In the genomic region with DNA sequence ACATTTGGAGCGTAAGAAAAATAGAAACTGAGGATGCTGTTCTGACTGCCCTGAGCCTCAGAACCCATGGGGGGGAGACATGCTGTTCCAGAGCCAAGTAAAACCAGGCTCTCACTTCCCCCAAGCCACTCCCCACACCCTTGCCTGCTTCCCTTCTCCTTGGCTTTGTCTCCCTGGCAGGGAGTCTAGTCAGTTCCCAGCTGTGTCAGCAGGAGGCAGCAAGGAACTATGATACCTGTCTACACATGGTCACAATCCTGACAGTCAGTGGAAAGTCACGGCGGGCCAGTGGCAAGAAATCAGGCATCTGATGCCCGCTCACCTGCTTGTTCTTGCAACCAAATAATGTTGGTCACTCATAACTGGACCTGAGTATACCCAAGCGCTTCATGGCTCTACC, we compare ENCODE assay signal across 11 mouse cellular contexts. TPM values are rescaled to one million over a fixed set of nuclear protein-coding genes. Genes with fewer than 3 reads are reported as not detected.
DNase-seq lines count a peak whose midpoint lies in the region; ATAC-seq and TF ChIP-seq lines count a peak whose summit lies in the region.
"Had no signal": no experiment of that assay in that cellular context is flagged by ENCODE, and none has a peak within 500 bp of the region (broad histone marks: within the 10 kb centered on the region; RNA-seq: fewer than 3 reads in every experiment).

No protein-coding gene starts in this region.

- no peak overlapping the region for H3K4me3 ChIP-seq in kidney, embryonic 15.5 days (replicated peaks)
- H3K4me3 ChIP-seq in myocyte, result no peak overlapping the region
- H3K4me3 ChIP-seq in hindbrain, embryonic 14.5 days (replicated peaks; ENCODE audit: low read length), result no peak overlapping the region
- H3K4me3 ChIP-seq: hindbrain, embryonic 15.5 days; limb, embryonic 15.5 days had no signal

- no peaks in the 10 kb centered on the region for H3K27me3 ChIP-seq in kidney, embryonic 15.5 days
- H3K27me3 ChIP-seq in myocyte (ENCODE audit: control insufficient read depth, insufficient read depth, insufficient read length), result no peaks in the 10 kb centered on the region
- no peaks in the 10 kb centered on the region for H3K27me3 ChIP-seq in hindbrain, embryonic 14.5 days (ENCODE audit: control insufficient read depth, insufficient read depth, low read length)
- H3K27me3 ChIP-seq: hindbrain, embryonic 15.5 days; limb, embryonic 15.5 days had no signal

- H3K9me3 ChIP-seq in kidney, embryonic 15.5 days (replicated peaks), result no peaks in the 10 kb centered on the region
- H3K9me3 ChIP-seq in hindbrain, embryonic 14.5 days (ENCODE audit: control insufficient read depth, low read length), result no peaks in the 10 kb centered on the region
- H3K9me3 ChIP-seq: hindbrain, embryonic 15.5 days; limb, embryonic 15.5 days had no signal

- no peak for TF ChIP-seq POLR2A in myocyte (IDR thresholded peaks at IDR 0.05; ENCODE audit: insufficient read length, low read depth)

- WGBS in kidney, embryonic 15.5 days, result 65% methylated on average over 5 of the region's 5 CpGs
- WGBS in hindbrain, embryonic 14.5 days, result 64% methylated on average over 5 of the region's 5 CpGs

- no peak overlapping the region for H3K27ac ChIP-seq in kidney, embryonic 15.5 days
- H3K27ac ChIP-seq in hindbrain, embryonic 14.5 days, result no peak overlapping the region
- H3K27ac ChIP-seq: hindbrain, embryonic 15.5 days; limb, embryonic 15.5 days had no signal

- peak; percentile 36 for DNase-seq in adrenal gland, postnatal 14 days
- DNase-seq in adrenal gland, adult 8-10 months, result no peak
- peak; percentile 8 for DNase-seq in retina, postnatal 1 day
- DNase-seq in retina, embryonic 14.5 days (ENCODE audit: low spot score), result no peak
- no peak for DNase-seq in spleen, postnatal 14 days (ENCODE audit: low spot score in 2 of 2)
- DNase-seq in hindbrain, embryonic 14.5 days (ENCODE audit: low spot score), result no peak
- DNase-seq: cerebellum, postnatal 14 days had no signal

- ATAC-seq in kidney, embryonic 15.5 days (replicated peaks; ENCODE audit: low FRiP score), result 0 out of 2 replicates have a peak, but pooled peaks have one; percentile 45
- ATAC-seq in hindbrain, embryonic 14.5 days (ENCODE audit: low FRiP score), result no peak

- H3K9ac ChIP-seq in kidney, embryonic 15.5 days, result no peak overlapping the region
- H3K9ac ChIP-seq in hindbrain, embryonic 14.5 days, result no peak overlapping the region
- H3K9ac ChIP-seq: hindbrain, embryonic 15.5 days; limb, embryonic 15.5 days had no signal

- no peaks in the 10 kb centered on the region for H3K79me2 ChIP-seq in myocyte (ENCODE audit: control insufficient read depth, insufficient read depth)

- no peak overlapping the region for H3ac ChIP-seq in myocyte (ENCODE audit: control insufficient read depth, insufficient read length)

- no peak overlapping the region for H3K4me2 ChIP-seq in kidney, embryonic 15.5 days
- no peak overlapping the region for H3K4me2 ChIP-seq in myocyte (ENCODE audit: low read depth)
- H3K4me2 ChIP-seq in hindbrain, embryonic 14.5 days (replicated peaks), result no peak overlapping the region
- H3K4me2 ChIP-seq: hindbrain, embryonic 15.5 days; limb, embryonic 15.5 days had no signal

- H3K36me3 ChIP-seq in kidney, embryonic 15.5 days, result no peaks in the 10 kb centered on the region
- peaks cover 6% of the 10 kb centered on the region for H3K36me3 ChIP-seq in myocyte (ENCODE audit: control insufficient read depth, insufficient read depth)
- no peaks in the 10 kb centered on the region for H3K36me3 ChIP-seq in hindbrain, embryonic 14.5 days (replicated peaks; ENCODE audit: control insufficient read depth, insufficient read depth)
- H3K36me3 ChIP-seq: hindbrain, embryonic 15.5 days had no signal

- no peaks in the 10 kb centered on the region for H3K4me1 ChIP-seq in kidney, embryonic 15.5 days
- no peaks in the 10 kb centered on the region for H3K4me1 ChIP-seq in hindbrain, embryonic 14.5 days (replicated peaks; ENCODE audit: control insufficient read depth, insufficient read depth, low read length)
- H3K4me1 ChIP-seq: hindbrain, embryonic 15.5 days had no signal

TF ChIP-seq in myocyte, 11 proteins besides CTCF, POLR2A, EP300 and RAD21:
- no peak for TF ChIP-seq SRF (IDR thresholded peaks at IDR 0.05; ENCODE audit: control insufficient read depth, insufficient read length, low read depth)
- peak; percentile 21 for TF ChIP-seq POLR2AphosphoS2 (IDR thresholded peaks at IDR 0.05; ENCODE audit: insufficient read length, low read depth)

RNA-seq across cellular contexts. Expression of a gene that starts 14.2 kb away (rescaled TPM):
- 57.6 and 58.7 TPM in 2 replicates for total RNA-seq in adrenal gland, postnatal 14 days (2021)
- total RNA-seq in adrenal gland, adult 8-10 months (2022), result 10 to 100 TPM; 67.1 to 71.5 (median 68.1) TPM
- 96.4 and 99.7 TPM in 2 replicates for polyA plus RNA-seq in kidney, embryonic 15.5 days (2015; fragmentation: Nextera tagmentation; extraction: Ambion mirVana)
- 53.7 TPM for polyA plus RNA-seq in myocyte (2012; fragmentation: generic; extraction: Trizol)
- polyA plus RNA-seq in hindbrain, embryonic 14.5 days (2014; fragmentation: Nextera tagmentation; extraction: Ambion mirVana), result 59.1 and 65.0 TPM in 2 replicates

RNA-seq across cellular contexts. Expression of a gene that starts 16.0 kb away (rescaled TPM):
- 0.74 and 2.5 TPM in 2 replicates for total RNA-seq in adrenal gland, postnatal 14 days (2021)
- total RNA-seq in adrenal gland, adult 8-10 months (2022), result 1 to 10 TPM; 1.6 to 2.4 (median 2.0) TPM
- polyA plus RNA-seq in kidney, embryonic 15.5 days (2015; fragmentation: Nextera tagmentation; extraction: Ambion mirVana), result 0.10 and 0.36 TPM in 2 replicates
- 33.3 TPM for polyA plus RNA-seq in myocyte (2012; fragmentation: generic; extraction: Trizol)
- polyA plus RNA-seq in hindbrain, embryonic 14.5 days (2014; fragmentation: Nextera tagmentation; extraction: Ambion mirVana), result 0.60 and 2.5 TPM in 2 replicates

RNA-seq across cellular contexts. Expression of a gene that starts 24.7 kb away (rescaled TPM):
- total RNA-seq in adrenal gland, postnatal 14 days (2021), result 12.4 and 18.1 TPM in 2 replicates
- total RNA-seq in adrenal gland, adult 8-10 months (2022), result 10 to 100 TPM; 19.3 to 33.1 (median 26.4) TPM
- 59.4 and 67.4 TPM in 2 replicates for polyA plus RNA-seq in kidney, embryonic 15.5 days (2015; fragmentation: Nextera tagmentation; extraction: Ambion mirVana)
- 17.2 TPM for polyA plus RNA-seq in myocyte (2012; fragmentation: generic; extraction: Trizol)
- 19.5 and 22.1 TPM in 2 replicates for polyA plus RNA-seq in hindbrain, embryonic 14.5 days (2014; fragmentation: Nextera tagmentation; extraction: Ambion mirVana)

RNA-seq across cellular contexts. Expression of a gene that starts 24.8 kb away (rescaled TPM):
- total RNA-seq in adrenal gland, postnatal 14 days (2021), result 0.15 and 0.23 TPM in 2 replicates
- total RNA-seq in adrenal gland, adult 8-10 months (2022), result under 1 TPM; 0.12 to 0.66 (median 0.37) TPM
- 0.93 and 1.00 TPM in 2 replicates for polyA plus RNA-seq in kidney, embryonic 15.5 days (2015; fragmentation: Nextera tagmentation; extraction: Ambion mirVana)
- polyA plus RNA-seq in myocyte (2012; fragmentation: generic; extraction: Trizol), result 0.11 TPM
- polyA plus RNA-seq in hindbrain, embryonic 14.5 days (2014; fragmentation: Nextera tagmentation; extraction: Ambion mirVana), result 0.13 and 0.25 TPM in 2 replicates

RNA-seq across cellular contexts. Expression of a gene that starts 31.6 kb away (rescaled TPM):
- 0.26 and 0.41 TPM in 2 replicates for total RNA-seq in adrenal gland, postnatal 14 days (2021)
- total RNA-seq in adrenal gland, adult 8-10 months (2022), result under 1 TPM; 0.41 to 0.83 (median 0.53) TPM
- 9.9 and 12.3 TPM in 2 replicates for polyA plus RNA-seq in kidney, embryonic 15.5 days (2015; fragmentation: Nextera tagmentation; extraction: Ambion mirVana)
- 0.56 TPM for polyA plus RNA-seq in myocyte (2012; fragmentation: generic; extraction: Trizol)
- 0.08 TPM in 1 of 2 replicates, not detected in the other for polyA plus RNA-seq in hindbrain, embryonic 14.5 days (2014; fragmentation: Nextera tagmentation; extraction: Ambion mirVana)

Comparison
In these comparisons a context has a peak if more than half of its experiments do, and no peak if none do; other contexts are left out.
1. DNase-seq: peak in adrenal gland, postnatal 14 days (single experiment) and retina, postnatal 1 day (single experiment); none in adrenal gland, adult 8-10 months (single experiment), retina, embryonic 14.5 days (single experiment), spleen, postnatal 14 days (0 of 2) and hindbrain, embryonic 14.5 days (single experiment).